Mouse (Mus musculus): ENCODE data around the gene Pla2g16.

DNA sequence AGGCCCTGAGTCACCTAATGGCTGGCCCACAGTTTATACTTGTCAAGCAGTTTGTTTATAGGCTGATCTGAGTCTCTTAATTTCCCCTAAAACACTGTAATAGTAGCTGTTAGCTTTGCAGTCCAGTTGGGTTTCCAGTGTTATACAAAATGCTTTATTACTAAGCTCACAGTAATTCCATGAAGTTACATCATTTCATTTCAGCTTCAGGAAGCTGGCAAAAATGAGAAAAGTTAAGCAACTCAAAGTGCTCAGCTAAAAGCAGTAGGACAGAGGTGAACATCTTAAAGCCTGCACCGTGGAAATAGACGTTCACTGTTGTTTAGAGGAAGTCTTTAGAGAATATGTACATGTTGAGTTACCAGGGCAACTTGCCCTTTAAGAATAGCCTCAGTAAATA is 34.4 kb upstream of the Pla2g16 start:
- TF ChIP-seq CTCF (IDR thresholded peaks at IDR 0.05; ENCODE audit: borderline replicate concordance, control insufficient read depth, extremely low read depth, insufficient read depth, low read length, poor library complexity) (no peak), POLR2A (IDR thresholded peaks at IDR 0.05; ENCODE audit: control insufficient read depth, extremely low read depth, insufficient read depth, low read length, poor library complexity) (no peak)

All from thymus, adult 2 months (tissue).